Mouse (Mus musculus) hindbrain, embryonic 16.5 days (tissue): ENCODE data around the gene Gm14597. TPM values are rescaled to one million over a fixed set of nuclear protein-coding genes. Genes with fewer than 3 reads are reported as not detected.
"Not testable (repeated sequence)": the region's sequence is repeated elsewhere in the genome, so short reads cannot be mapped to it uniquely, and the experiment has no call there.

Experiments
- ATAC-seq: fragments of 200-750 bp; cut with Nextera tagmentation; 2 replicates; pipeline ENCODE4 v1.8.0; 2017; ENCODE audit warnings: moderate TSS enrichment, moderate library complexity
- H3K27ac ChIP-seq: fragments of 300-500 bp; sonication (generic); 2 replicates; pipeline ENCODE4 v1.5.1; 2014; ENCODE audit warnings: low read depth, mild to moderate bottlenecking, control low read depth, low read length, moderate library complexity
- H3K27me3 ChIP-seq: fragments of 300-500 bp; sonication (generic); replicated peaks from 2 replicates; pipeline ENCODE4 v1.6.1; 2014; ENCODE audit warnings: low read length; ENCODE audit not compliant: control insufficient read depth, insufficient read depth
- H3K36me3 ChIP-seq: fragments of 300-500 bp; sonication (generic); 2 replicates; pipeline ENCODE4 v1.6.1; 2014; ENCODE audit warnings: mild to moderate bottlenecking, low read length, moderate library complexity, mixed read lengths; ENCODE audit not compliant: control insufficient read depth, insufficient read depth
- H3K4me1 ChIP-seq: fragments of 300-500 bp; sonication (generic); 2 replicates; pipeline ENCODE4 v1.6.1; 2014; ENCODE audit warnings: low read depth, low read length; ENCODE audit not compliant: control insufficient read depth, insufficient read depth
- H3K4me2 ChIP-seq: fragments of 300-500 bp; sonication (generic); 2 replicates; pipeline ENCODE4 v1.6.1; 2014; ENCODE audit warnings: mild to moderate bottlenecking, low read length, control low read depth, moderate library complexity
- H3K4me3 ChIP-seq: fragments of 300-500 bp; sonication (generic); 2 replicates; pipeline ENCODE4 v1.5.1; 2014; ENCODE audit warnings: mild to moderate bottlenecking, low read length, control low read depth, moderate library complexity
- H3K9ac ChIP-seq: fragments of 300-500 bp; sonication (generic); 2 replicates; pipeline ENCODE4 v1.6.1; 2014; ENCODE audit warnings: low read depth, mild to moderate bottlenecking, control low read depth, low read length, moderate library complexity
- H3K9me3 ChIP-seq: fragments of 300-500 bp; sonication (generic); 2 replicates; pipeline ENCODE4 v1.6.1; 2014; ENCODE audit warnings: mild to moderate bottlenecking, low read length, moderate library complexity; ENCODE audit not compliant: control insufficient read depth
- WGBS: fragments of 180-500 bp; shearing (Covaris S2); extraction: QIAGEN DNeasy Blood & Tissue Kit; methylation state at CpG from one replicate; pipeline ENCODE4 v1.1.7; 2014; 5-methylcytosine and 5-hydroxymethylcytosine counted together
- polyA plus RNA-seq: library from polyadenylated mRNA; unstranded; fragments of >200 nt; fragmentation: Nextera tagmentation; extraction: Ambion mirVana; gene quantifications from 2 replicates; pipeline ENCODE4 v1.2.1, GENCODE M21; 2015

Gene Gm14597
- polyA plus RNA-seq, 1 experiment from 2014 or later: 0.63 TPM

GRCm38 (mm10) chrX:53607242-53608121 is 1.3 kb downstream of the Gm14597 start, which contains the start of gene Rtl8c:
Gene Rtl8c (plus strand): TSS chrX:53608032.
- WGBS: 18% methylated on average over 20 of the region's 20 CpGs
- Histone ChIP-seq H3K36me3 (no peaks in the 10 kb centered on the region), H3K4me1 (no peaks in the 10 kb centered on the region), H3K4me3 (peak within 1 kb of the TSS; percentile 48), H3K9ac (peak within 1 kb of the TSS; percentile 76), H3K9me3 (no peaks in the 10 kb centered on the region), H3K4me2 (peak within 1 kb of the TSS; percentile 53), H3K27me3 (no peaks in the 10 kb centered on the region), H3K27ac (peak within 1 kb of the TSS; percentile 76)
- peak; percentile 98 for ATAC-seq

GRCm38 (mm10) chrX:53606176-53606575 is 2.6 kb downstream of the Gm14597 start:
- H3K9ac ChIP-seq, H3K36me3 ChIP-seq, H3K27me3 ChIP-seq, H3K4me3 ChIP-seq, H3K27ac ChIP-seq, H3K4me1 ChIP-seq, ATAC-seq, H3K9me3 ChIP-seq, H3K4me2 ChIP-seq: not testable (repeated sequence)
- 20% methylated on average over 1 of the region's 1 CpGs for WGBS

GRCm38 (mm10) chrX:53599993-53600392 is 8.8 kb downstream of the Gm14597 start:
- ATAC-seq, H3K4me1 ChIP-seq, H3K9ac ChIP-seq, H3K27ac ChIP-seq, H3K4me2 ChIP-seq, H3K4me3 ChIP-seq, H3K9me3 ChIP-seq, H3K36me3 ChIP-seq, H3K27me3 ChIP-seq: not testable (repeated sequence)
- WGBS: 17% methylated on average over 1 of the region's 2 CpGs

- H3K9me3 ChIP-seq, H3K4me3 ChIP-seq, H3K4me1 ChIP-seq, H3K36me3 ChIP-seq, H3K27ac ChIP-seq, H3K27me3 ChIP-seq, H3K9ac ChIP-seq, H3K4me2 ChIP-seq: not testable (repeated sequence)
- 37% methylated on average over 2 of the region's 4 CpGs for WGBS
- ATAC-seq: 0 out of 2 replicates have a peak, but pooled peaks have one; percentile 27
These were observed 25.4 kb downstream of the Gm14597 start for GRCm38 (mm10) chrX:53583404-53583803.

GRCm38 (mm10) chrX:53581407-53581806 is 27.4 kb downstream of the Gm14597 start:
- H3K4me1 ChIP-seq, H3K27me3 ChIP-seq, H3K9me3 ChIP-seq, H3K27ac ChIP-seq, H3K36me3 ChIP-seq, H3K4me2 ChIP-seq, H3K4me3 ChIP-seq, H3K9ac ChIP-seq, ATAC-seq: not testable (repeated sequence)
- WGBS: 90% methylated on average over 2 of the region's 4 CpGs

- Histone ChIP-seq H3K4me2 (no peak overlapping the region), H3K9me3 (no peaks in the 10 kb centered on the region), H3K9ac (no peak overlapping the region), H3K4me3 (no peak overlapping the region), H3K27ac (no peak overlapping the region), H3K4me1 (no peaks in the 10 kb centered on the region), H3K27me3 (no peaks in the 10 kb centered on the region), H3K36me3 (no peaks in the 10 kb centered on the region)
- ATAC-seq: no peak
- 40% methylated on average over 1 of the region's 1 CpGs for WGBS
These were observed 29.5 kb downstream of the Gm14597 start for GRCm38 (mm10) chrX:53579311-53579710.

Other genes starting within 250 kb of the Gm14597 start
- 41.9 and 44.1 TPM in 2 replicates for gene Mospd1, start 238.5 kb downstream of the Gm14597 start, polyA plus RNA-seq
- gene Etd, start 174.1 kb downstream of the Gm14597 start, polyA plus RNA-seq: not detected in 2 replicates
- gene Rtl8c, start 947 bp downstream of the Gm14597 start, polyA plus RNA-seq: 213 and 235 TPM in 2 replicates
- gene Rtl8a, start 34.7 kb upstream of the Gm14597 start, polyA plus RNA-seq: 223 and 232 TPM in 2 replicates
- 179 and 188 TPM in 2 replicates for gene Rtl8b, start 61.4 kb upstream of the Gm14597 start, polyA plus RNA-seq
- gene 4930502E18Rik, start 115.8 kb upstream of the Gm14597 start, polyA plus RNA-seq: 0.11 and 0.28 TPM in 2 replicates
- gene 1700013H16Rik, start 148.9 kb upstream of the Gm14597 start, polyA plus RNA-seq: not detected in 2 replicates
- not detected in 2 replicates for gene Zfp36l3, start 167.4 kb upstream of the Gm14597 start, polyA plus RNA-seq
- 1.7 and 1.9 TPM in 2 replicates for gene Xlr, start 188.7 kb upstream of the Gm14597 start, polyA plus RNA-seq